Mouse (Mus musculus): ENCODE measurements around the gene Hmgn2.

- TF ChIP-seq POLR2A (IDR thresholded peaks at IDR 0.05; ENCODE audit: borderline replicate concordance, extremely low read depth, low read depth, low read length) (no peak), CTCF (IDR thresholded peaks at IDR 0.05; ENCODE audit: insufficient read depth, low read length) (no peak)
Measured at GRCm38 (mm10) chr4:133940386-133941260, 27.8 kb downstream of the Hmgn2 start.
